Mouse (Mus musculus) ES-Bruce4 (cell line): Measurements from ENCODE around the gene Calhm3.

Source experiments
- CTCF ChIP-seq: IDR thresholded peaks from one replicate; pipeline ENCODE4 v1.8.1; 2011; ENCODE audit warnings: low read depth, low read length
- POLR2A ChIP-seq: IDR thresholded peaks from one replicate; pipeline ENCODE4 v1.8.1; 2011; ENCODE audit warnings: low read length; ENCODE audit not compliant: insufficient read depth

- TF ChIP-seq CTCF (no peak), POLR2A (no peak)
Observed at GRCm38 (mm10) chr19:47151332-47152061, 6.1 kb downstream of the Calhm3 start.
